Mouse (Mus musculus) liver, adult 2 months (tissue): ENCODE measurements around the gene Nit2.

Experiments used
- CTCF ChIP-seq: fragments of 200-500 bp; IDR thresholded peaks from 2 replicates; pipeline ENCODE4 v1.5.1; 2011; ENCODE audit warnings: low read depth, low read length, control low read depth
- POLR2A ChIP-seq: fragments of 200-500 bp; IDR thresholded peaks from 2 replicates; pipeline ENCODE4 v1.6.1; 2011; ENCODE audit warnings: low read length, control low read depth; ENCODE audit not compliant: insufficient read depth; ENCODE audit errors: extremely low read depth

DNA sequence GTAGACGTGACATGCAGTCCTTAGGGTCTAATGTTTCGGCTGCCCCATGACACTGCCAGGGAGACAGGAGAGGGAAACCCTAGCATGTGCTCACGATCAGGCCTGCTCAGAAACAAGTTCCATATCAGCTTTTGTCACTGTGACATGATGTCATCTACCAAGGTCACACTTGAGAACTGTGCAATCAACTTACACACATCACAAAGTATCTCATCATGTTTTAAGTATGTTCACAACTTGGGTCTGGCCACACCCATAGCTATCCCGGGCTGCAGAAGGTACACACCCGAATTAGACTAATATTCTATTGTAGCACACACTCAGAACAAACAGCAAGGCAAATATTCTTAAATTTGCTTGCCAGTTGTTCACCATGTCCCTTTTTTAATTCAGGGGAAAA is 14.9 kb upstream of the Nit2 start:
- no peak for TF ChIP-seq CTCF
- TF ChIP-seq POLR2A: no peak
